Mouse (Mus musculus): ENCODE measurements around the gene Phox2a.

- TF ChIP-seq POLR2A (IDR thresholded peaks at IDR 0.05; ENCODE audit: low read depth, low read length) (no peak), CTCF (IDR thresholded peaks at IDR 0.05; ENCODE audit: borderline replicate concordance, insufficient read depth, low read length) (peak; percentile 42; the same call in 1 of the 2 replicates)
Measured at GRCm38 (mm10) chr7:101822836-101823757, 5.0 kb downstream of the Phox2a start.

Measured in embryonic fibroblast, embryonic 13.5 days (primary cell).